Mouse (Mus musculus) urinary bladder, adult 18-20 months (tissue): ENCODE results near the gene Umad1.

ENCODE experiments used
- DNase-seq, 2 experiments: peaks; one replicate each; pipeline ENCODE4 v3.0.0; 2022; ENCODE audit warnings: low spot score in 2 of 2, mixed read lengths in 2 of 2

The Umad1 gene

GRCm38 (mm10) chr6:8259004-8259666, at the start of gene Umad1, which contains the start of the genes Rpa3 and Gm45062:
Umad1 (plus strand) TSS chr6:8259288.
Rpa3 (minus strand) TSS chr6:8259173.
Gm45062 (plus strand) TSS chr6:8259450.
- DNase-seq: peak; percentile 94 to 97

- no peak for DNase-seq
Observed at GRCm38 (mm10) chr6:8209866-8210186, 49.3 kb upstream of the Umad1 start.

GRCm38 (mm10) chr6:8210661-8211060, 48.4 kb upstream of the Umad1 start:
- DNase-seq: no peak

GRCm38 (mm10) chr6:8227035-8227434, 32.1 kb upstream of the Umad1 start:
- DNase-seq: no peak

GRCm38 (mm10) chr6:8228596-8228995, 30.5 kb upstream of the Umad1 start:
- DNase-seq: no peak

- no peak for DNase-seq
Observed at GRCm38 (mm10) chr6:8258316-8258715, 772 bp upstream of the Umad1 start.

GRCm38 (mm10) chr6:8259667-8260044, 568 bp downstream of the Umad1 start:
- DNase-seq: no peak

GRCm38 (mm10) chr6:8271047-8271446, 12.0 kb downstream of the Umad1 start:
- DNase-seq: no peak

GRCm38 (mm10) chr6:8274387-8275054, 15.4 kb downstream of the Umad1 start:
- DNase-seq: peak; percentile 21 to 26

- DNase-seq: peak in 1 of 2 experiments; percentile 43
Observed at GRCm38 (mm10) chr6:8275098-8275497, 16.0 kb downstream of the Umad1 start.

GRCm38 (mm10) chr6:8276431-8276830, 17.3 kb downstream of the Umad1 start:
- no peak for DNase-seq

- DNase-seq: no peak
Observed at GRCm38 (mm10) chr6:8278426-8279002, 19.4 kb downstream of the Umad1 start.

GRCm38 (mm10) chr6:8283255-8283654, 24.2 kb downstream of the Umad1 start:
- no peak for DNase-seq

GRCm38 (mm10) chr6:8285401-8285960, 26.4 kb downstream of the Umad1 start:
- no peak for DNase-seq

- no peak for DNase-seq
Observed at GRCm38 (mm10) chr6:8286146-8286545, 27.1 kb downstream of the Umad1 start.

- DNase-seq: no peak
Observed at GRCm38 (mm10) chr6:8288755-8289580, 29.9 kb downstream of the Umad1 start.

GRCm38 (mm10) chr6:8294048-8294784, 35.1 kb downstream of the Umad1 start:
- no peak for DNase-seq

- no peak for DNase-seq
Observed at GRCm38 (mm10) chr6:8299066-8299863, 40.2 kb downstream of the Umad1 start.

GRCm38 (mm10) chr6:8307878-8308775, 49.0 kb downstream of the Umad1 start:
- DNase-seq: no peak
